Mouse (Mus musculus) retina, embryonic 14.5 days (tissue): ENCODE data around the gene Rexo1.
A peak's percentile ranks its signal among the peaks of the same experiment; 100 is the strongest.

Source experiments
- DNase-seq: peaks from one replicate; pipeline ENCODE4 v3.0.0-alpha.2; 2015; ENCODE audit warnings: low spot score

Gene Rexo1

GRCm38 (mm10) chr10:80553997-80554396 lies 7.4 kb downstream of the Rexo1 start:
- no peak for DNase-seq

GRCm38 (mm10) chr10:80553575-80553974 lies 7.8 kb downstream of the Rexo1 start:
- DNase-seq = no peak

GRCm38 (mm10) chr10:80552364-80552763 lies 9.0 kb downstream of the Rexo1 start:
- DNase-seq = no peak

GRCm38 (mm10) chr10:80549279-80549678 lies 12.1 kb downstream of the Rexo1 start:
- DNase-seq = no peak

- DNase-seq = peak; percentile 80
Measured at GRCm38 (mm10) chr10:80548428-80549006, 12.8 kb downstream of the Rexo1 start.

GRCm38 (mm10) chr10:80547539-80547938 lies 13.8 kb downstream of the Rexo1 start:
- DNase-seq = no peak

GRCm38 (mm10) chr10:80546945-80547344 lies 14.4 kb downstream of the Rexo1 start:
- DNase-seq = no peak

- DNase-seq = no peak
Measured at GRCm38 (mm10) chr10:80545590-80545989, 15.8 kb downstream of the Rexo1 start.

GRCm38 (mm10) chr10:80543873-80544272 lies 17.5 kb downstream of the Rexo1 start:
- DNase-seq = no peak

GRCm38 (mm10) chr10:80539493-80539892 lies 21.9 kb downstream of the Rexo1 start:
- DNase-seq = no peak

- peak; percentile 80 for DNase-seq
Measured at GRCm38 (mm10) chr10:80538710-80539394, 22.5 kb downstream of the Rexo1 start, which contains the start of gene Atp8b3. Gene Atp8b3 (minus strand): TSS chr10:80539124.

- no peak for DNase-seq
Measured at GRCm38 (mm10) chr10:80538180-80538579, 23.2 kb downstream of the Rexo1 start.

GRCm38 (mm10) chr10:80535711-80536110 lies 25.6 kb downstream of the Rexo1 start:
- DNase-seq = peak; percentile 36

GRCm38 (mm10) chr10:80535071-80535470 lies 26.3 kb downstream of the Rexo1 start:
- DNase-seq = no peak

- peak; percentile 55 for DNase-seq
Measured at GRCm38 (mm10) chr10:80533704-80534103, 27.7 kb downstream of the Rexo1 start.

- DNase-seq = no peak
Measured at GRCm38 (mm10) chr10:80532783-80533182, 28.6 kb downstream of the Rexo1 start.

GRCm38 (mm10) chr10:80526172-80526571 lies 35.2 kb downstream of the Rexo1 start:
- peak; percentile 57 for DNase-seq

- DNase-seq = no peak
Measured at GRCm38 (mm10) chr10:80523299-80523698, 38.1 kb downstream of the Rexo1 start.

- DNase-seq = no peak
Measured at GRCm38 (mm10) chr10:80519287-80519686, 42.1 kb downstream of the Rexo1 start.

- DNase-seq = no peak
Measured at GRCm38 (mm10) chr10:80513739-80514138, 47.6 kb downstream of the Rexo1 start.

GRCm38 (mm10) chr10:80510273-80510660 lies 51.1 kb downstream of the Rexo1 start:
- DNase-seq = no peak

- peak; percentile 84 for DNase-seq
Measured at GRCm38 (mm10) chr10:80509412-80510272, 51.7 kb downstream of the Rexo1 start.

- peak; percentile 86 for DNase-seq
Measured at GRCm38 (mm10) chr10:80506222-80506621, 55.1 kb downstream of the Rexo1 start.
